Mouse (Mus musculus) stomach, postnatal 0 days (tissue): ENCODE results near the gene Bmp10.
A peak's percentile ranks its signal among the peaks of the same experiment; 100 is the strongest.

Experiments used
- CTCF ChIP-seq: IDR thresholded peaks from 2 replicates; pipeline ENCODE4 v1.5.1; 2016; ENCODE audit warnings: antibody characterized with exemption, low read depth, mild to moderate bottlenecking, moderate library complexity
- EP300 ChIP-seq: optimal IDR thresholded peaks from 2 replicates; pipeline ENCODE3; 2016; ENCODE audit warnings: antibody characterized with exemption

DNA sequence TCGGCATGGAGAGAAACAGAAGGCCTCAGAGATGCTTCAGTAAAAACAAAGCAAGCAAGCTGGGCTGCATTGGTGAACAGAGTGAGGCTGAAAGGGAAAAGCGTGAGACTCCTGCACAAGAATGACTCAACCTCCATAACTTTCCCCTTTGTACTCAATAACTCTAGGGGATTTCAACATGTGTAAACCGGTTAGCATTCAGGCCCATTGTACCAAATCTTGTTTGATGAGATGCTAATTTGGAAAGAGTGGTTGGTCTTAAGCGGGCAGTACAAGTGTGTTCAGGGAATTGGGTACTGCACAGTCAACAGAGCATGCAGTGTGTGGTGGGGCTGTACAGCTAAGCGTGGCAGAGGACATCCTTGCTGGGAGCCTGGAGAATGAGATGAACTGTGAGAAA, 46.4 kb downstream of the Bmp10 start:
- TF ChIP-seq EP300 (peak; percentile 23), CTCF (no peak)
